Mouse (Mus musculus): ENCODE results near the gene Mrpl53. TPM values are rescaled to one million over a fixed set of nuclear protein-coding genes. Genes with fewer than 3 reads are reported as not detected.
A peak's percentile ranks its signal among the peaks of the same experiment; 100 is the strongest.

The Mrpl53 gene
- total RNA-seq, 2 experiments from 2014 or later = 102 TPM

- no peak for DNase-seq (ENCODE audit: low spot score)
Observed at GRCm38 (mm10) chr6:83092416-83093127, 16.3 kb upstream of the Mrpl53 start.

- DNase-seq (ENCODE audit: low spot score) = no peak
Observed at GRCm38 (mm10) chr6:83095968-83096367, 12.9 kb upstream of the Mrpl53 start.

GRCm38 (mm10) chr6:83098411-83098810, 10.4 kb upstream of the Mrpl53 start:
- DNase-seq (ENCODE audit: low spot score) = no peak

GRCm38 (mm10) chr6:83101316-83101687, 7.5 kb upstream of the Mrpl53 start, which contains the start of the genes Ccdc142 and Gm42688:
TSS of gene Ccdc142 (plus strand) at chr6:83101601.
TSS of gene Gm42688 (plus strand) at chr6:83101617.
- DNase-seq (ENCODE audit: low spot score) = peak; percentile 93

GRCm38 (mm10) chr6:83101688-83102556, 6.9 kb upstream of the Mrpl53 start:
- DNase-seq (ENCODE audit: low spot score) = peak; percentile 53

GRCm38 (mm10) chr6:83103130-83103650, 5.7 kb upstream of the Mrpl53 start:
- no peak for DNase-seq (ENCODE audit: low spot score)

GRCm38 (mm10) chr6:83104158-83104557, 4.7 kb upstream of the Mrpl53 start:
- no peak for DNase-seq (ENCODE audit: low spot score)

GRCm38 (mm10) chr6:83107566-83108400, 1.1 kb upstream of the Mrpl53 start:
- DNase-seq (ENCODE audit: low spot score) = peak; percentile 75

- DNase-seq (ENCODE audit: low spot score) = no peak
Observed at GRCm38 (mm10) chr6:83111510-83112136, 2.8 kb downstream of the Mrpl53 start.

- DNase-seq (ENCODE audit: low spot score) = peak; percentile 93
Observed at GRCm38 (mm10) chr6:83115011-83115671, 6.3 kb downstream of the Mrpl53 start, which contains the start of gene Mogs. TSS of gene Mogs (plus strand) at chr6:83115496.

- no peak for DNase-seq (ENCODE audit: low spot score)
Observed at GRCm38 (mm10) chr6:83115682-83116372, 7.0 kb downstream of the Mrpl53 start.

- no peak for DNase-seq (ENCODE audit: low spot score)
Observed at GRCm38 (mm10) chr6:83116373-83117164, 7.7 kb downstream of the Mrpl53 start.

- DNase-seq (ENCODE audit: low spot score) = no peak
Observed at GRCm38 (mm10) chr6:83117165-83117438, 8.3 kb downstream of the Mrpl53 start.

GRCm38 (mm10) chr6:83117616-83118015, 8.8 kb downstream of the Mrpl53 start:
- no peak for DNase-seq (ENCODE audit: low spot score)

- no peak for DNase-seq (ENCODE audit: low spot score)
Observed at GRCm38 (mm10) chr6:83118369-83118768, 9.5 kb downstream of the Mrpl53 start.

GRCm38 (mm10) chr6:83118825-83119733, 10.2 kb downstream of the Mrpl53 start:
- no peak for DNase-seq (ENCODE audit: low spot score)

- DNase-seq (ENCODE audit: low spot score) = no peak
Observed at GRCm38 (mm10) chr6:83119734-83120051, 10.9 kb downstream of the Mrpl53 start.

Data from gastrocnemius, adult 18-20 months (tissue).